Mouse (Mus musculus) embryonic facial prominence, embryonic 14.5 days (tissue): Measurements from ENCODE around the gene Stac2. TPM values are rescaled to one million over a fixed set of nuclear protein-coding genes. Genes with fewer than 3 reads are reported as not detected.

Source experiments
- ATAC-seq: fragments of 200-750 bp; cut with Nextera tagmentation; 2 replicates; pipeline ENCODE4 v1.8.0; 2017; ENCODE audit warnings: low read depth, moderate number of reproducible peaks, moderate TSS enrichment
- DNase-seq: peaks from one replicate; pipeline ENCODE4 v3.0.0-alpha.2; 2015; ENCODE audit warnings: low spot score
- H3K27ac ChIP-seq: fragments of 300-500 bp; sonication (generic); replicated peaks from 2 replicates; pipeline ENCODE4 v1.5.1; 2014; ENCODE audit warnings: low read depth, mild to moderate bottlenecking, low read length, moderate library complexity
- H3K27me3 ChIP-seq: fragments of 300-500 bp; sonication (generic); replicated peaks from 2 replicates; pipeline ENCODE4 v1.6.1; 2014; ENCODE audit warnings: low read length; ENCODE audit not compliant: control insufficient read depth, insufficient read depth
- H3K36me3 ChIP-seq: fragments of 300-500 bp; sonication (generic); 2 replicates; pipeline ENCODE4 v1.6.1; 2014; ENCODE audit warnings: low read length, mixed read lengths; ENCODE audit not compliant: control insufficient read depth, insufficient read depth
- H3K4me1 ChIP-seq: fragments of 300-500 bp; sonication (generic); 2 replicates; pipeline ENCODE4 v1.6.1; 2014; ENCODE audit warnings: antibody characterized with exemption, low read length; ENCODE audit not compliant: control insufficient read depth, insufficient read depth
- H3K4me2 ChIP-seq: fragments of 300-500 bp; sonication (generic); 2 replicates; pipeline ENCODE4 v1.6.1; 2014; ENCODE audit warnings: low read depth, mild to moderate bottlenecking, low read length, moderate library complexity, mixed read lengths
- H3K4me3 ChIP-seq: fragments of 300-500 bp; sonication (generic); 2 replicates; pipeline ENCODE4 v1.5.1; 2014; ENCODE audit warnings: low read depth, mild to moderate bottlenecking, low read length
- H3K9ac ChIP-seq: fragments of 300-500 bp; sonication (generic); 2 replicates; pipeline ENCODE4 v1.6.1; 2014; ENCODE audit warnings: low read depth, mild to moderate bottlenecking, low read length, moderate library complexity, mixed read lengths
- H3K9me3 ChIP-seq: fragments of 300-500 bp; sonication (generic); 2 replicates; pipeline ENCODE4 v1.6.1; 2016; ENCODE audit warnings: low read length; ENCODE audit not compliant: control insufficient read depth
- WGBS: fragments of 180-500 bp; shearing (Covaris S2); extraction: QIAGEN DNeasy Blood & Tissue Kit; methylation state at CpG from one replicate; pipeline ENCODE4 v1.1.7; 2014; 5-methylcytosine and 5-hydroxymethylcytosine counted together
- polyA plus RNA-seq: library from polyadenylated mRNA; unstranded; fragments of >200 nt; fragmentation: Nextera tagmentation; extraction: Ambion mirVana; gene quantifications from 2 replicates; pipeline ENCODE4 v1.2.1, GENCODE M21; 2014

Gene Stac2
- 0.51 and 0.54 TPM in 2 replicates for polyA plus RNA-seq

- WGBS, result 2% methylated on average over 38 of the region's 48 CpGs
- H3K9ac ChIP-seq, result peak within 1 kb of the TSS; percentile 54
- peak; percentile 88 for ATAC-seq
- H3K27me3 ChIP-seq, result peaks cover 52% of the 10 kb centered on the region
- H3K4me3 ChIP-seq, result peak within 1 kb of the TSS; percentile 44
- peak; percentile 90 for DNase-seq
- H3K4me1 ChIP-seq, result 0 out of 2 replicates have a peak, but pooled peaks cover 3% of the 10 kb centered on the region
- H3K36me3 ChIP-seq, result no peaks in the 10 kb centered on the region
- H3K27ac ChIP-seq, result no peak within 1 kb of the TSS
- H3K4me2 ChIP-seq, result peak within 1 kb of the TSS; percentile 74
- no peaks in the 10 kb centered on the region for H3K9me3 ChIP-seq
Measured at GRCm38 (mm10) chr11:98052989-98053834, at the start of gene Stac2. TSS of gene Stac2 (minus strand) at chr11:98053462.

GRCm38 (mm10) chr11:98101332-98101731, 48.1 kb upstream of the Stac2 start:
- DNase-seq (no peak), ATAC-seq (no peak)
- H3K27ac ChIP-seq, result no peak overlapping the region
- WGBS, result 88% methylated on average over 3 of the region's 3 CpGs
- H3K36me3 ChIP-seq, result peaks cover 83% of the 10 kb centered on the region
- no peaks in the 10 kb centered on the region for H3K9me3 ChIP-seq
- H3K4me3 ChIP-seq, result no peak overlapping the region
- no peak overlapping the region for H3K4me2 ChIP-seq
- H3K27me3 ChIP-seq, result no peaks in the 10 kb centered on the region
- no peaks in the 10 kb centered on the region for H3K4me1 ChIP-seq
- H3K9ac ChIP-seq, result no peak overlapping the region

GRCm38 (mm10) chr11:98090583-98090982, 37.3 kb upstream of the Stac2 start:
- no peak overlapping the region for H3K4me2 ChIP-seq
- no peak for ATAC-seq
- no peak overlapping the region for H3K27ac ChIP-seq
- no peaks in the 10 kb centered on the region for H3K27me3 ChIP-seq
- no peaks in the 10 kb centered on the region for H3K4me1 ChIP-seq
- 94% methylated on average over 9 of the region's 9 CpGs for WGBS
- DNase-seq, result no peak
- no peak overlapping the region for H3K9ac ChIP-seq
- peaks cover 54% of the 10 kb centered on the region for H3K36me3 ChIP-seq
- no peak overlapping the region for H3K4me3 ChIP-seq
- no peaks in the 10 kb centered on the region for H3K9me3 ChIP-seq

GRCm38 (mm10) chr11:98088224-98088623, 35.0 kb upstream of the Stac2 start:
- 26% methylated on average over 7 of the region's 7 CpGs for WGBS
- DNase-seq, result peak; percentile 89

GRCm38 (mm10) chr11:98086574-98086973, 33.3 kb upstream of the Stac2 start:
- Histone ChIP-seq H3K27ac (no peak overlapping the region), H3K9ac (no peak overlapping the region), H3K4me3 (no peak overlapping the region), H3K27me3 (no peaks in the 10 kb centered on the region), H3K9me3 (no peaks in the 10 kb centered on the region), H3K36me3 (peaks cover 29% of the 10 kb centered on the region), H3K4me1 (no peaks in the 10 kb centered on the region), H3K4me2 (no peak overlapping the region)
- ATAC-seq (no peak), DNase-seq (no peak)
- 74% methylated on average over 7 of the region's 7 CpGs for WGBS

More at GRCm38 (mm10) chr11:98088224-98088623, 35.0 kb upstream of the Stac2 start:
- Histone ChIP-seq H3K9ac (no peak overlapping the region), H3K27ac (0 out of 2 replicates have a peak overlapping the region, but pooled peaks have one; percentile 15), H3K4me2 (peak overlapping the region; percentile 10; the same call in 1 of the 2 replicates), H3K4me1 (no peaks in the 10 kb centered on the region), H3K9me3 (no peaks in the 10 kb centered on the region), H3K4me3 (no peak overlapping the region), H3K36me3 (peaks cover 44% of the 10 kb centered on the region), H3K27me3 (no peaks in the 10 kb centered on the region)
- peak; percentile 76 for ATAC-seq

GRCm38 (mm10) chr11:98086141-98086540, 32.9 kb upstream of the Stac2 start:
- no peaks in the 10 kb centered on the region for H3K4me1 ChIP-seq
- no peaks in the 10 kb centered on the region for H3K9me3 ChIP-seq
- H3K4me3 ChIP-seq, result no peak overlapping the region
- H3K27ac ChIP-seq, result no peak overlapping the region
- H3K9ac ChIP-seq, result no peak overlapping the region
- no peak for DNase-seq
- H3K27me3 ChIP-seq, result no peaks in the 10 kb centered on the region
- WGBS, result 91% methylated on average over 9 of the region's 9 CpGs
- peaks cover 24% of the 10 kb centered on the region for H3K36me3 ChIP-seq
- ATAC-seq, result no peak
- H3K4me2 ChIP-seq, result no peak overlapping the region

GRCm38 (mm10) chr11:98082745-98083144, 29.5 kb upstream of the Stac2 start:
- H3K27me3 ChIP-seq, result no peaks in the 10 kb centered on the region
- no peaks in the 10 kb centered on the region for H3K36me3 ChIP-seq
- WGBS, result 87% methylated on average over 7 of the region's 7 CpGs
- H3K4me1 ChIP-seq, result no peaks in the 10 kb centered on the region
- H3K27ac ChIP-seq, result no peak overlapping the region
- DNase-seq, result no peak
- no peak overlapping the region for H3K4me2 ChIP-seq
- no peaks in the 10 kb centered on the region for H3K9me3 ChIP-seq
- H3K4me3 ChIP-seq, result no peak overlapping the region
- ATAC-seq, result no peak
- no peak overlapping the region for H3K9ac ChIP-seq

GRCm38 (mm10) chr11:98080450-98080849, 27.2 kb upstream of the Stac2 start:
- ATAC-seq, result no peak
- no peaks in the 10 kb centered on the region for H3K27me3 ChIP-seq
- no peaks in the 10 kb centered on the region for H3K9me3 ChIP-seq
- no peak overlapping the region for H3K4me2 ChIP-seq
- 79% methylated on average over 6 of the region's 6 CpGs for WGBS
- no peak overlapping the region for H3K27ac ChIP-seq
- H3K4me3 ChIP-seq, result no peak overlapping the region
- H3K9ac ChIP-seq, result no peak overlapping the region
- H3K4me1 ChIP-seq, result no peaks in the 10 kb centered on the region
- H3K36me3 ChIP-seq, result no peaks in the 10 kb centered on the region
- DNase-seq, result no peak

GRCm38 (mm10) chr11:98077086-98077485, 23.8 kb upstream of the Stac2 start:
- Histone ChIP-seq H3K27ac (no peak overlapping the region), H3K9me3 (no peaks in the 10 kb centered on the region), H3K4me1 (no peaks in the 10 kb centered on the region), H3K36me3 (no peaks in the 10 kb centered on the region), H3K4me2 (no peak overlapping the region), H3K27me3 (no peaks in the 10 kb centered on the region), H3K9ac (no peak overlapping the region), H3K4me3 (no peak overlapping the region)
- no peak for ATAC-seq
- 74% methylated on average over 8 of the region's 8 CpGs for WGBS
- DNase-seq, result no peak
